Mouse (Mus musculus): ENCODE results near the gene Olfr92. TPM values are rescaled to one million over a fixed set of nuclear protein-coding genes. Genes with fewer than 3 reads are reported as not detected.

The Olfr92 gene
- polyA plus RNA-seq, 1 experiment from 2014 or later: not detected

- Histone ChIP-seq H3K4me3 (no peak overlapping the region), H3K27ac (replicated peaks) (no peak overlapping the region), H3K27me3 (no peaks in the 10 kb centered on the region), H3K4me1 (replicated peaks) (peaks cover 17% of the 10 kb centered on the region), H3K9me3 (no peaks in the 10 kb centered on the region), H3K4me2 (no peak overlapping the region), H3K36me3 (peaks cover 39% of the 10 kb centered on the region), H3K9ac (no peak overlapping the region)
- no peak for ATAC-seq (ENCODE audit: low read depth)
- WGBS: 37% methylated on average over 1 of the region's 1 CpGs
Observed at GRCm38 (mm10) chr17:37078193-37078592, 41.7 kb downstream of the Olfr92 start.

DNA sequence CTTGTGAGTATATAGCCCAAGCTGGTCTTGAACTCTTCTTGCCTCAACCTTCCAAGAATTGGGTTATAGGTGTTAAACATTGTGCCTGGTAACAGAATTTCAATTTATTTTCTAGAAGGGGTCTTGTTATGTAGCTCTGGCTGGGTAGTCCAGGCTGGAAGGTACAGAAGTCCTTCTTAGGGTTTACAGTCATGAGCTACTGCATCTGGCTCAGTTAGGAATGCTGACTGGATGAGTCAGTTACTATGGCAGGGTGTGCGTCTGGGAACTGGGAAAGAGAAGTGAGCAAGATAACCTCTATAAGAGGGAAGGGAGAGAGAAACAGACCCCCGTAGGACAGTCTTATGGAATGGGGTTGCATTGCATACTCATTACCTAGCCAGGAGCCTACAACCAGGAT lies 44.1 kb downstream of the Olfr92 start:
- Histone ChIP-seq H3K4me3 (no peak overlapping the region), H3K27me3 (no peaks in the 10 kb centered on the region), H3K36me3 (peaks cover 63% of the 10 kb centered on the region), H3K27ac (replicated peaks) (no peak overlapping the region), H3K9me3 (no peaks in the 10 kb centered on the region), H3K4me2 (no peak overlapping the region), H3K4me1 (replicated peaks) (peaks cover 24% of the 10 kb centered on the region), H3K9ac (no peak overlapping the region)
- ATAC-seq (ENCODE audit: low read depth): no peak
- WGBS: 98% methylated on average over 2 of the region's 2 CpGs

GRCm38 (mm10) chr17:37075181-37075580 lies 44.7 kb downstream of the Olfr92 start:
- Histone ChIP-seq H3K4me2 (no peak overlapping the region), H3K4me3 (no peak overlapping the region), H3K27ac (replicated peaks) (no peak overlapping the region), H3K27me3 (no peaks in the 10 kb centered on the region), H3K36me3 (peaks cover 69% of the 10 kb centered on the region), H3K9me3 (no peaks in the 10 kb centered on the region), H3K9ac (no peak overlapping the region), H3K4me1 (replicated peaks) (peaks cover 23% of the 10 kb centered on the region)
- 92% methylated on average over 6 of the region's 6 CpGs for WGBS
- no peak for ATAC-seq (ENCODE audit: low read depth)

GRCm38 (mm10) chr17:37072730-37073276 lies 47.1 kb downstream of the Olfr92 start:
- no peak for ATAC-seq (ENCODE audit: low read depth)
- Histone ChIP-seq H3K27ac (replicated peaks) (0 out of 2 replicates have a peak overlapping the region, but pooled peaks have one; percentile 46), H3K9me3 (no peaks in the 10 kb centered on the region), H3K4me3 (no peak overlapping the region), H3K9ac (peak overlapping the region; percentile 34; the same call in 1 of the 2 replicates), H3K27me3 (no peaks in the 10 kb centered on the region), H3K4me2 (no peak overlapping the region), H3K4me1 (replicated peaks) (0 out of 2 replicates have a peak, but pooled peaks cover 6% of the 10 kb centered on the region), H3K36me3 (peaks cover 93% of the 10 kb centered on the region)
- WGBS: 38% methylated on average over 11 of the region's 11 CpGs

- H3K4me1 ChIP-seq (replicated peaks): 0 out of 2 replicates have a peak, but pooled peaks cover 6% of the 10 kb centered on the region
- ATAC-seq (ENCODE audit: low read depth): no peak; the same call in 1 of the 2 replicates
- H3K4me2 ChIP-seq: no peak overlapping the region
- WGBS: 65% methylated on average over 12 of the region's 12 CpGs
- H3K27me3 ChIP-seq: no peaks in the 10 kb centered on the region
- H3K9me3 ChIP-seq: no peaks in the 10 kb centered on the region
- no peak overlapping the region for H3K4me3 ChIP-seq
- no peak overlapping the region for H3K9ac ChIP-seq
- peak overlapping the region; percentile 46; the same call in 1 of the 2 replicates for H3K27ac ChIP-seq (replicated peaks)
- peaks cover 99% of the 10 kb centered on the region for H3K36me3 ChIP-seq
Observed at GRCm38 (mm10) chr17:37072080-37072729, 47.7 kb downstream of the Olfr92 start.

DNA sequence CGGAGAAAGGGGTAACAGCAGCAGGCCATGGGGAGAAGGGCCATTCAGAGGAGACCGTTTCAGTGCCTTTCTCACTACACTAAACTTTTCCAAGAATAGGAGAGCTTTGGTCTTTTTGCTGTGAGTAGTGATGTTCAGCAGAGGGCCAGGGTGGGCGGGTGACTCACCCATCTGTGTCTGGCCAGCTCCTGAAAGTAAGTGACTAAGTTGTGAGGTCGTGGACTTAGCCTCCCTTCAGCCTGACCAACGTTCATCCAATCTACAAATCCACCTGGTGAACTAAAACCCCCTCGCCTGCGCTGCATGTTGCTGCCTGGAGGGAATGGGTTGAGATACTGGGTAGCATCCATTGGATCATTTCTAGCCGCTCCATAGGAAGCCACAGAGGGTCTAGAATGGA lies 49.8 kb downstream of the Olfr92 start:
- Histone ChIP-seq H3K9ac (no peak overlapping the region), H3K9me3 (no peaks in the 10 kb centered on the region), H3K27ac (replicated peaks) (no peak overlapping the region), H3K4me1 (replicated peaks) (0 out of 2 replicates have a peak, but pooled peaks cover 6% of the 10 kb centered on the region), H3K27me3 (no peaks in the 10 kb centered on the region), H3K4me2 (no peak overlapping the region), H3K36me3 (peaks cover 99% of the 10 kb centered on the region), H3K4me3 (no peak overlapping the region)
- WGBS: 91% methylated on average over 8 of the region's 8 CpGs
- ATAC-seq (ENCODE audit: low read depth): no peak

DNA sequence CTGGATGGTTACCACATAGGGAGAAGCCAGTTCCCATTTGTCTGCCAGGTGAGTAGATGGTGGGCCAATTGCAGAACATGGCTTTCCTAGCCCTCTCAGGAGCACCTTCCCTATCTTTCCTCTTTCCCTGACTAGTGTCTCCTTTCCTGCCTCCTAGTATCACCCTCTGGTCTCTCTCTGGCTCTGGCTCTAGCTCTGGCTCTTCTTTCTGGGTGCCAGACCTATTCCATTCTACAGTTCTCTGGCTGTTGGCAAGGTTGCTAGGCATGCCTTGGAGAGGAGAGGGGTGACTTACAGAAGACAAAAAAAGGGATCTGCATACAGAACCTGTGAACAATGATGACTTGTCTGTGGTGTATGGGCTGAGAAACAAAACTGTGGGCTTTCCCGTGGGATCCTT lies 52.0 kb downstream of the Olfr92 start:
- Histone ChIP-seq H3K27ac (replicated peaks) (no peak overlapping the region), H3K4me3 (no peak overlapping the region), H3K36me3 (peaks cover 99% of the 10 kb centered on the region), H3K9me3 (no peaks in the 10 kb centered on the region), H3K4me2 (no peak overlapping the region), H3K4me1 (replicated peaks) (0 out of 2 replicates have a peak, but pooled peaks cover 6% of the 10 kb centered on the region), H3K27me3 (no peaks in the 10 kb centered on the region), H3K9ac (no peak overlapping the region)
- 94% methylated on average over 1 of the region's 1 CpGs for WGBS
- ATAC-seq (ENCODE audit: low read depth): no peak

DNA sequence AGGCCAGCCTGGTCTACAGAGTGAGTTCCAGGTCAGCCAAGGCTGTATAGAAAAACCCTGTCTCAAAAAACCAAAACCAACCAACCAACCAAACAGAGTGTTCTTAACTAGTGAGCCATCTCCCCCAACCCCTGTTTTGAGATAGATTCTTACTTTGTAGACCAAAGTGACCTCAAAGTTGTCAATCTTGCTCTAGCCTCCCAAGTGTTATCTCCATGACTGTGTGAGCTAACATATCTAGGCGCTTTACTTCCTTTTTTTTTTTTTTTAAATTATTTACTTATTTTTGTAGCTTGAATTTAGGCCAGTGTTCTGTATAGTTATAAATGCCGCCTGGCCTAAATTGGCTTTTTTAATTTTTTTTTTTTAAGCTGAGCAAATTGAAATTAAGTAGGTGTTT lies 53.9 kb downstream of the Olfr92 start:
- 97% methylated on average over 2 of the region's 2 CpGs for WGBS
- Histone ChIP-seq H3K36me3 (peaks cover 99% of the 10 kb centered on the region), H3K9ac (no peak overlapping the region), H3K27me3 (no peaks in the 10 kb centered on the region), H3K27ac (replicated peaks) (no peak overlapping the region), H3K4me3 (no peak overlapping the region), H3K4me2 (no peak overlapping the region), H3K4me1 (replicated peaks) (no peaks in the 10 kb centered on the region), H3K9me3 (no peaks in the 10 kb centered on the region)
- no peak for ATAC-seq (ENCODE audit: low read depth)

DNA sequence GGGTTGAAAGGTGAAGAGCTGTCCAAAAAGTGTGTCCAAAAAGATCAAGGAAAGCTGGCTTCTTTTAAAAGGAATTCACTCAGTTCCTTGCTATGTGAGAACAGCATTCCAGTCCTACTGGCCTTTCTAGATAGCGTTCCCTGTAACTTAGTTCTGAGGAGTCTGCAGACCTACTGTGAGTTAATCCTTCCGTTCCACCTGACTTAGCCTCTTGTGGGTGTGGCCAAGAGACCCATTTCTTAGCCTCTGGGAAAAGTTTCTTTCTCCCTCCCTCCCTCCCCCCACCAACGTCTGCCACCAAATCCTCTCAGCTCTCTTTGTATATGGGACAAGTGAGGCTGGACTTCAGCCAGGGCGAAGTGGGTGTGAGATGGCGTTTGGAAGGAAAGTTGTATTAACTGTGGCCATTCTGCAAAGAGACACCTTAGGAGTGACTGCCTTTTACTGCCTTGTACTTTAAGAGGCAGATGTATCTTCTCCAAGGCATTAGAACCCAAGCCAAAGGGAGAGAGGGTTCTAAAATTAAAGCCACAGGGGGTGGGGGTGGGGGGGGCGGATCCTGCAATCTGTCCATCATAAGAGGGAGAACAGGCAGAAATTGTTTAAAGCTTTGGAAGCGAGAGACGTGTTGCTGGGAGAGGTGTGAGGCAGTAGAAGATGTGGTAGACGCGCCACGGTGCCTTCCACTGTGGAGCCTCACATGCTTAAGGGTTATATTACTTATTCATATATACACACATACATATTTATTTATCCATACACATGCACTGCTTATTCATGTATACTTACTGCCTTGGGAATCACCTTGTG lies 56.0 kb downstream of the Olfr92 start:
- no peak overlapping the region for H3K27ac ChIP-seq (replicated peaks)
- H3K9me3 ChIP-seq: no peaks in the 10 kb centered on the region
- no peaks in the 10 kb centered on the region for H3K27me3 ChIP-seq
- no peak for ATAC-seq (ENCODE audit: low read depth)
- H3K36me3 ChIP-seq: peaks cover 99% of the 10 kb centered on the region
- no peak overlapping the region for H3K4me2 ChIP-seq
- WGBS: 85% methylated on average over 11 of the region's 11 CpGs
- no peaks in the 10 kb centered on the region for H3K4me1 ChIP-seq (replicated peaks)
- no peak overlapping the region for H3K4me3 ChIP-seq
- no peak overlapping the region for H3K9ac ChIP-seq

DNA sequence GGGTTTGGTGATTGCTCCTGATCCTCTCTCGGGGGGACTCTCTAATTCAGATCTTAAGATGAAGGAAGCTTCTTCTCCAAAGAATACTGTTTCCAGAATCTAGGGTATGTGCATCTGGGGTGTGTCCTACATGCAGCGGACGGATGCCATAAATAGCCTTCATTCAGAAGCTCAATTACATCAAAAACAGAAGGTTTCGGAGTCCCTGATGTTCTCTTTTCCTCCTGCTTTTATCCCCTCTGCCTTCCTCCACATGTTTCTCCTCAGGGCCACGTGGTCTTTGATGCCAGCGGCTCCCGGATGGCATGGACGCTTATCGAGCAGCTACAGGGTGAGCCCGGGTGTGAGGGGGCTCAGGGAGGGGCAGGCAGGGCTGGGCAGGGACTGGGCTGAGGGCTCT lies 56.8 kb downstream of the Olfr92 start:
- Histone ChIP-seq H3K4me2 (no peak overlapping the region), H3K4me3 (no peak overlapping the region), H3K27me3 (no peaks in the 10 kb centered on the region), H3K36me3 (peaks cover 99% of the 10 kb centered on the region), H3K9ac (no peak overlapping the region), H3K9me3 (no peaks in the 10 kb centered on the region), H3K27ac (replicated peaks) (no peak overlapping the region), H3K4me1 (replicated peaks) (no peaks in the 10 kb centered on the region)
- ATAC-seq (ENCODE audit: low read depth): no peak
- 86% methylated on average over 10 of the region's 10 CpGs for WGBS

GRCm38 (mm10) chr17:37062101-37062641 lies 57.7 kb downstream of the Olfr92 start:
- Histone ChIP-seq H3K27me3 (no peaks in the 10 kb centered on the region), H3K4me3 (no peak overlapping the region), H3K36me3 (peaks cover 99% of the 10 kb centered on the region), H3K4me1 (replicated peaks) (no peaks in the 10 kb centered on the region), H3K4me2 (no peak overlapping the region), H3K9ac (no peak overlapping the region), H3K27ac (replicated peaks) (no peak overlapping the region), H3K9me3 (no peaks in the 10 kb centered on the region)
- 92% methylated on average over 10 of the region's 10 CpGs for WGBS
- ATAC-seq (ENCODE audit: low read depth): no peak

DNA sequence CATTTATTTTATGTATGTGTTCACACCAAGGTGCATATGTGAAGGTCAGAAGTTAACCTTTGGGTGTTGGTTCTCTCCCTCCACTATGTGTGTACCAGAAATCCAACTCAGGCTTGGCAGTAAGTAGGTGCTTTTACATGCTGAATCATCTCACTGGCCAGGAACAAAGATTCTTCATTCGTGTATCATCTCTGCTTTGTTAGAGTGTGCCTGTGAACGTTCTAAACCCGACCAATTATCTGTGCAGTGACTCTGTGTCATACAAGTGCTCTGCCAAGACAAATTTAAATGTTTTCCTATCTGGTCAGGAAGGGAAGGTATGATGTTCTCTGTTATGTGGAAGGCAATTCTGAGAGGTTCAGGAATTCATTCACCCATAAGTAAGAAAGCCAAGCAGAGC lies 58.5 kb downstream of the Olfr92 start:
- Histone ChIP-seq H3K9me3 (no peaks in the 10 kb centered on the region), H3K36me3 (peaks cover 99% of the 10 kb centered on the region), H3K27ac (replicated peaks) (no peak overlapping the region), H3K4me2 (no peak overlapping the region), H3K27me3 (no peaks in the 10 kb centered on the region), H3K4me3 (no peak overlapping the region), H3K9ac (no peak overlapping the region), H3K4me1 (replicated peaks) (no peaks in the 10 kb centered on the region)
- no peak for ATAC-seq (ENCODE audit: low read depth)
- WGBS: 82% methylated on average over 3 of the region's 3 CpGs

Measured in neural tube, embryonic 13.5 days (tissue).